Mouse (Mus musculus): ENCODE measurements around the gene Fzd2. TPM values are rescaled to one million over a fixed set of nuclear protein-coding genes. Genes with fewer than 3 reads are reported as not detected.

The Fzd2 gene
- polyA plus RNA-seq, 1 experiment from 2014 or later, result 0.22 TPM

DNA sequence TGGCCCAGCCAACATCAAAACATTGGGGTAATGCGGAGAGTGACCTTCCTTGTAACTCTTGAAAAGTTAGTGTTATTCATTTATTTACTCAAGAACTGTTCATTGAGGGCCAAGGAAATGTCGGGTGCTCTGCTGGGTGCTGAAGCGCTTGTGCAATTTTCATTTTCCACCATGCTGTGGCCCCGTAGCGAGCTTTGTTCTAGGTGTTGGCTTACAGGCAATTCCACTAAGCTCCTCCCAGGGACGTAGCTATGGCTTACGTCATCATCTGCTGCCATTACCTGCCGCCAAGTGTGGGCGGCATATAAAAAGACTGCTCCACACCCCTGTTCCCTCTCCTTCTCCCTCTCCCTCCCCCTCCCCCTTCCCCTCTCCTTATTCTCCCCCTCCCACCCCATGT, 29.2 kb downstream of the Fzd2 start:
- Histone ChIP-seq H3K4me1 (ENCODE audit: insufficient read depth) (no peaks in the 10 kb centered on the region), H3K9ac (replicated peaks) (no peak overlapping the region), H3K27ac (ENCODE audit: low read depth) (no peak overlapping the region), H3K27me3 (ENCODE audit: insufficient read depth, low read length) (0 out of 2 replicates have a peak, but pooled peaks cover 4% of the 10 kb centered on the region), H3K4me2 (ENCODE audit: low read depth, low read length) (peak overlapping the region; percentile 41), H3K4me3 (ENCODE audit: low read depth, low read length) (no peak overlapping the region), H3K9me3 (ENCODE audit: low read length) (no peaks in the 10 kb centered on the region), H3K36me3 (replicated peaks; ENCODE audit: insufficient read depth, low read length) (no peaks in the 10 kb centered on the region)
- DNase-seq, result no peak
- peak; percentile 48; the same call in 1 of the 2 replicates for ATAC-seq
- TF ChIP-seq CTCF (IDR thresholded peaks at IDR 0.05; ENCODE audit: low read depth) (no peak), EP300 (IDR thresholded peaks at IDR 0.05; ENCODE audit: low read depth) (no peak)
- 29% methylated on average over 9 of the region's 9 CpGs for WGBS (ENCODE audit: insufficient replicate concordance)

DNA sequence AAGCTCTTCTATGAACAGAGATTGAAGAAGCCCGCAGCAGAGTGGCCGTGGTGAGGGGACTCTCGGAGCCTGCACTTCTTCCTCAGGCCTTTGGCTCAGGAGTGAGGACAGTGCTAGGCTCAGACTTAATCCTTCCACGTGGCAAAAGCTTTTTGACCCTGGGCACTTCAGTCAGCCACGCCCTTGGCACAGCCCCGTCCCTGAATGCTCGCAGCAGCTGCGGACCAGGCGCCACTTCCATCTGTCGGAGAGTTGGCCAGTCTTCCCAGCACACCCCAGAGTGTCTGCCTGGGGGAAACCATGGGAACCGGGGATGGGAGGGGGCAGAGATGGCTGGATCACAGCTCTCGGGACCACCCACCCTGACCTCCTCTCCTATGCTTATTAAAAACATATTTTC, 32.7 kb downstream of the Fzd2 start:
- Histone ChIP-seq H3K27ac (ENCODE audit: low read depth) (no peak overlapping the region), H3K27me3 (ENCODE audit: insufficient read depth, low read length) (0 out of 2 replicates have a peak, but pooled peaks cover 4% of the 10 kb centered on the region), H3K9me3 (ENCODE audit: low read length) (no peaks in the 10 kb centered on the region), H3K4me2 (ENCODE audit: low read depth, low read length) (no peak overlapping the region), H3K4me3 (ENCODE audit: low read depth, low read length) (no peak overlapping the region), H3K9ac (replicated peaks) (no peak overlapping the region), H3K4me1 (ENCODE audit: insufficient read depth) (no peaks in the 10 kb centered on the region; the same call in 1 of the 2 replicates), H3K36me3 (replicated peaks; ENCODE audit: insufficient read depth, low read length) (no peaks in the 10 kb centered on the region)
- DNase-seq (no peak), ATAC-seq (no peak)
- TF ChIP-seq CTCF (IDR thresholded peaks at IDR 0.05; ENCODE audit: low read depth) (no peak), EP300 (IDR thresholded peaks at IDR 0.05; ENCODE audit: low read depth) (no peak)
- 60% methylated on average over 12 of the region's 12 CpGs for WGBS (ENCODE audit: insufficient replicate concordance)

DNA sequence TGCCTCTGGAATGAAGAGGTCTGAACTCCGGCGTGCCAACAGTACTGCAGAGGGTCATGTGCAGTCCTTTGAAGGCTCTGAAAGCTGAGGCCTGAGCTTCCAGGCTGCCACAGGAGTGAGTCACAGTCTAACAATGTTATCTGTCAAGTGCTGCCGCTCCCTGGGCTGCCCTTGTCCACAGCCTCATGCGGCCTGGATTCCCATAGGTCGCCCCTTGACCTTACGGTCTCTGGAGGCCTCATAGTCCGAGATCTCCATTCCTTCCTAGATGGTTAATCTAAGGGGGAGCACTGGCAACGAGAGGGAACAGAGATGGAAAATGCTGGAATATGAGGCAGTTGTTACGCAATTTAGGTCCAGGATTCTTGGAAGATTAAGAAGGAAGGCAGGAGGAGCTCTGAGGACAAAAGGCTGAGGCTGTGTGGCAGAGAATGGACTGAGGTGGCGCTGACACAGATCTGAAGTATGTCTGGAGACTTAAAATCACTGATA, 39.7 kb downstream of the Fzd2 start:
- no peak for TF ChIP-seq EP300 (IDR thresholded peaks at IDR 0.05; ENCODE audit: low read depth)
- no peak for TF ChIP-seq CTCF (IDR thresholded peaks at IDR 0.05; ENCODE audit: low read depth)
- DNase-seq (no peak), ATAC-seq (no peak)
- Histone ChIP-seq H3K27ac (ENCODE audit: low read depth) (no peak overlapping the region), H3K4me2 (ENCODE audit: low read depth, low read length) (no peak overlapping the region), H3K27me3 (ENCODE audit: insufficient read depth, low read length) (no peaks in the 10 kb centered on the region), H3K9ac (replicated peaks) (no peak overlapping the region), H3K4me1 (ENCODE audit: insufficient read depth) (no peaks in the 10 kb centered on the region; the same call in 1 of the 2 replicates), H3K36me3 (replicated peaks; ENCODE audit: insufficient read depth, low read length) (no peaks in the 10 kb centered on the region), H3K4me3 (ENCODE audit: low read depth, low read length) (no peak overlapping the region), H3K9me3 (ENCODE audit: low read length) (no peaks in the 10 kb centered on the region)
- WGBS (ENCODE audit: insufficient replicate concordance), result 58% methylated on average over 10 of the region's 10 CpGs

DNA sequence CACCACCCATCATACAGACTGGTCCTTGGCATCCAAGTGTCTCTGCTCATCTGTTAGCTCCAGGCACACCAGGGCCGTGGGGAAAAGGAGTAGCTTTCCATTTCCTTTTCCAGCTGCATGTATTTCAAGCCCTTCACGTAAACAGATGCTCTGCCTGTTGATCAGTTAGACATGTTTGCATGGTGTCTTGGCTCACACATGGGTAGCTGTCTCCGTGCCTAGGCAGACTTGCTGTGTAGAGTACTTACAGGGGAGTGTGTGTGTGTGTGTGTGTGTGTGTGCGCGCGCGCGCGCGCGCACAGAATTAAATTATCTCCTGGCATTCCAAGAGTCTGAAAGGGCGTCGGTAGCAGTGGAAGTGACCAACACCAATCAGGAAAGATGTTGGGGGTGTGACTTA, 42.0 kb downstream of the Fzd2 start:
- no peaks in the 10 kb centered on the region for H3K4me1 ChIP-seq (ENCODE audit: insufficient read depth)
- H3K9me3 ChIP-seq (ENCODE audit: low read length), result no peaks in the 10 kb centered on the region
- H3K36me3 ChIP-seq (replicated peaks; ENCODE audit: insufficient read depth, low read length), result no peaks in the 10 kb centered on the region
- 77% methylated on average over 13 of the region's 13 CpGs for WGBS (ENCODE audit: insufficient replicate concordance)
- H3K27me3 ChIP-seq (ENCODE audit: insufficient read depth, low read length), result no peaks in the 10 kb centered on the region
- ATAC-seq, result no peak
- no peak overlapping the region for H3K4me2 ChIP-seq (ENCODE audit: low read depth, low read length)
- no peak overlapping the region for H3K9ac ChIP-seq (replicated peaks)
- TF ChIP-seq CTCF (IDR thresholded peaks at IDR 0.05; ENCODE audit: low read depth) (no peak), EP300 (IDR thresholded peaks at IDR 0.05; ENCODE audit: low read depth) (no peak)
- no peak overlapping the region for H3K27ac ChIP-seq (ENCODE audit: low read depth)
- DNase-seq, result no peak
- no peak overlapping the region for H3K4me3 ChIP-seq (ENCODE audit: low read depth, low read length)

DNA sequence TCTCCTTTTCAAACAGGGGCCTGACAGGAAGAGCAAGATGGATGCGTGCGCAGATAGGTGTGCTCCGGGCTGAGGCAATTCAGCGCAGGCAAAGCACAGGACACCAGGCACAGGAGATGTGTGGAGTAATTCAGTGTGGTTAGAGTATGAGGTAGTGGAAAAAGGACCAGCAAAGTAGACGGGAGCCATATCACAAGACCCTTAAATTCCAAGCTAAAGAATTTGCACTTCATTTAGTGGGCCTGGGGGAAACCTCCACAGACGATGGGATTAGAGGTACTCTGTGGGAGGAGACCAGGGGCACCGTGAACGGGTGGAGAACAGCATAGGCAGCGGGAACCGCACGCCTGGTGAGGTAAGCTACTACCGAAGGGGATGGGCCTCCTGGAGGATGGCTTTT, 43.7 kb downstream of the Fzd2 start:
- H3K9ac ChIP-seq (replicated peaks), result no peak overlapping the region
- TF ChIP-seq CTCF (IDR thresholded peaks at IDR 0.05; ENCODE audit: low read depth) (no peak), EP300 (IDR thresholded peaks at IDR 0.05; ENCODE audit: low read depth) (no peak)
- H3K27me3 ChIP-seq (ENCODE audit: insufficient read depth, low read length), result no peaks in the 10 kb centered on the region
- no peak overlapping the region for H3K4me2 ChIP-seq (ENCODE audit: low read depth, low read length)
- no peak overlapping the region for H3K27ac ChIP-seq (ENCODE audit: low read depth)
- H3K9me3 ChIP-seq (ENCODE audit: low read length), result no peaks in the 10 kb centered on the region
- H3K4me3 ChIP-seq (ENCODE audit: low read depth, low read length), result no peak overlapping the region
- ATAC-seq (no peak), DNase-seq (no peak)
- WGBS (ENCODE audit: insufficient replicate concordance), result 68% methylated on average over 12 of the region's 12 CpGs
- no peaks in the 10 kb centered on the region for H3K36me3 ChIP-seq (replicated peaks; ENCODE audit: insufficient read depth, low read length)
- no peaks in the 10 kb centered on the region for H3K4me1 ChIP-seq (ENCODE audit: insufficient read depth)

DNA sequence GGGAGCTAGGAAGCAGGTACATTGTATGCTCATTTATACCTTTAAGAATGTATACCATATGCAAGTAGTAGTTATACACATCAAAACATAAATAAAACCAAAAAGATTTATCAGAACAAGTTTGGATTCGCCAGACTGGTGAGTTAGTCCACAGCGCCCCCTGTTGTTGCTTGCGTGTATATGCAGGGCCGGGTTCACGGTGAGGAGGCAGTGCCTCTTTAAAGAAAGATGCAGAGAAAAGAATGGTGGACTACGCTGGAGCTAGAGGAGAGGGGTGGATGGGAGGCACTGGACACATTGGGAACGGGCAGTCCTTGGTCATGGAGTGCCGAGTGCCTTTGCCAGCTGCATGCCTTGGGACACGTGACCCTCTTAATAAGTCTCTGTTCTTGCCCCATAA, 47.2 kb downstream of the Fzd2 start:
- DNase-seq, result peak; percentile 70
- ATAC-seq, result no peak
- WGBS (ENCODE audit: insufficient replicate concordance), result 3% methylated on average over 9 of the region's 9 CpGs
- H3K36me3 ChIP-seq (replicated peaks; ENCODE audit: insufficient read depth, low read length), result no peaks in the 10 kb centered on the region
- TF ChIP-seq CTCF (IDR thresholded peaks at IDR 0.05; ENCODE audit: low read depth) (peak; percentile 85), EP300 (IDR thresholded peaks at IDR 0.05; ENCODE audit: low read depth) (no peak)
- no peak overlapping the region for H3K4me3 ChIP-seq (ENCODE audit: low read depth, low read length)
- no peaks in the 10 kb centered on the region for H3K4me1 ChIP-seq (ENCODE audit: insufficient read depth)
- H3K27me3 ChIP-seq (ENCODE audit: insufficient read depth, low read length), result no peaks in the 10 kb centered on the region
- no peak overlapping the region for H3K27ac ChIP-seq (ENCODE audit: low read depth)
- H3K9ac ChIP-seq (replicated peaks), result no peak overlapping the region
- no peak overlapping the region for H3K4me2 ChIP-seq (ENCODE audit: low read depth, low read length)
- no peaks in the 10 kb centered on the region for H3K9me3 ChIP-seq (ENCODE audit: low read length)

DNA sequence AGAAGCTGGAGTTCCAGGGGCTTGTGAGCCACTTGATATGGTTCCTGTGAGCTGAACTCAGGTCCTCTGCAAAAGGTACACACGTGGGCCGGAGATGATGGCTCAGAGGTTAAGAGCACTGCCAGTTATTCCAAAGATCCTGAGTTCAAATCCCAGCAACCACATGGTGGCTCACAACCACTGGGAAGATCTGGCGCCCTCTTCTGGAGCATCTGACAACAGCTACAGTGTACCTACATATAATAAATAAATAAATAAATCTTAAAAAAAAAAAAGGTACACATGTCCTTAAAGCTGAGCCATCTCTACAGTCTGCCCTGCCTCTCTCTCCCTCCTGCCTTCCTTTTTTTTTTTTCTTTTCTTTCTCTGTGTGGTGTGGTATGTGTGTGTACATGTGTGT, 48.6 kb downstream of the Fzd2 start:
- no peak overlapping the region for H3K4me2 ChIP-seq (ENCODE audit: low read depth, low read length)
- no peaks in the 10 kb centered on the region for H3K4me1 ChIP-seq (ENCODE audit: insufficient read depth)
- H3K4me3 ChIP-seq (ENCODE audit: low read depth, low read length), result no peak overlapping the region
- no peak overlapping the region for H3K27ac ChIP-seq (ENCODE audit: low read depth)
- H3K36me3 ChIP-seq (replicated peaks; ENCODE audit: insufficient read depth, low read length), result no peaks in the 10 kb centered on the region
- no peak overlapping the region for H3K9ac ChIP-seq (replicated peaks)
- H3K27me3 ChIP-seq (ENCODE audit: insufficient read depth, low read length), result no peaks in the 10 kb centered on the region
- DNase-seq (no peak), ATAC-seq (no peak)
- TF ChIP-seq EP300 (IDR thresholded peaks at IDR 0.05; ENCODE audit: low read depth), result no peak
- peak; percentile 29; the same call in 1 of the 2 replicates for TF ChIP-seq CTCF (IDR thresholded peaks at IDR 0.05; ENCODE audit: low read depth)
- 53% methylated on average over 3 of the region's 3 CpGs for WGBS (ENCODE audit: insufficient replicate concordance)
- H3K9me3 ChIP-seq (ENCODE audit: low read length), result no peaks in the 10 kb centered on the region
